Mouse (Mus musculus) heart, embryonic 14.5 days (tissue): ENCODE measurements around the gene Armc9. TPM values are rescaled to one million over a fixed set of nuclear protein-coding genes. Genes with fewer than 3 reads are reported as not detected.

ENCODE experiments used
- ATAC-seq: fragments of 200-750 bp; cut with Nextera tagmentation; 2 replicates; pipeline ENCODE4 v1.8.0; 2017; ENCODE audit warnings: low read depth, moderate TSS enrichment; ENCODE audit not compliant: insufficient number of reproducible peaks, insufficient read depth, low FRiP score
- H3K27ac ChIP-seq, 2 experiments: fragments of 200-500 bp in 1 of 2; fragments of 300-500 bp in 1 of 2; sonication (generic) in 1 of 2; replicated peaks in 1 of 2; 2 replicates each; pipeline ENCODE4 v1.5.1; 2012 to 2014; ENCODE audit warnings: low read depth in 2 of 2, low read length in 2 of 2, control low read depth in 1 of 2, mild to moderate bottlenecking in 1 of 2, mixed read lengths in 1 of 2; ENCODE audit not compliant: control insufficient read depth in 1 of 2, insufficient read depth in 1 of 2
- H3K27me3 ChIP-seq: fragments of 300-500 bp; sonication (generic); 2 replicates; pipeline ENCODE4 v1.6.1; 2014; ENCODE audit warnings: mild to moderate bottlenecking, low read length, control low read depth; ENCODE audit not compliant: control insufficient read depth, insufficient read depth
- H3K36me3 ChIP-seq: fragments of 300-500 bp; sonication (generic); 2 replicates; pipeline ENCODE4 v1.6.1; 2014; ENCODE audit warnings: mild to moderate bottlenecking, control low read depth, low read length, mixed read lengths; ENCODE audit not compliant: control insufficient read depth, insufficient read depth
- H3K4me1 ChIP-seq, 2 experiments: fragments of 200-500 bp in 1 of 2; fragments of 300-500 bp in 1 of 2; sonication (generic) in 1 of 2; 2 replicates each; pipeline ENCODE4 v1.6.1; 2012 to 2014; ENCODE audit warnings: low read length in 2 of 2, control low read depth in 1 of 2, mixed read lengths in 1 of 2; ENCODE audit not compliant: control insufficient read depth in 2 of 2, insufficient read depth in 2 of 2
- H3K4me2 ChIP-seq: fragments of 300-500 bp; sonication (generic); 2 replicates; pipeline ENCODE4 v1.6.1; 2014; ENCODE audit warnings: mild to moderate bottlenecking, low read length
- H3K4me3 ChIP-seq, 2 experiments: fragments of 200-500 bp in 1 of 2; fragments of 300-500 bp in 1 of 2; sonication (generic) in 1 of 2; 2 replicates each; pipeline ENCODE4 v1.5.1; 2012 to 2014; ENCODE audit warnings: low read length in 2 of 2, mild to moderate bottlenecking in 2 of 2, control low read depth in 1 of 2, low read depth in 1 of 2, moderate library complexity in 1 of 2; ENCODE audit not compliant: control insufficient read depth in 1 of 2, insufficient read depth in 1 of 2
- H3K9ac ChIP-seq: fragments of 300-500 bp; sonication (generic); 2 replicates; pipeline ENCODE4 v1.6.1; 2014; ENCODE audit warnings: mild to moderate bottlenecking, low read length
- H3K9me3 ChIP-seq: fragments of 300-500 bp; sonication (generic); 2 replicates; pipeline ENCODE4 v1.6.1; 2016; ENCODE audit warnings: low read length, control low read depth; ENCODE audit not compliant: control insufficient read depth
- WGBS: fragments of 180-500 bp; shearing (Covaris S2); extraction: QIAGEN DNeasy Blood & Tissue Kit; methylation state at CpG from one replicate; pipeline ENCODE4 v1.1.7; 2014; 5-methylcytosine and 5-hydroxymethylcytosine counted together
- polyA plus RNA-seq: library from polyadenylated mRNA; unstranded; fragments of >200 nt; fragmentation: Nextera tagmentation; extraction: Ambion mirVana; gene quantifications from 2 replicates; pipeline ENCODE4 v1.2.1, GENCODE M21; 2014

Armc9 gene
- polyA plus RNA-seq, 1 experiment from 2014 or later = 11.9 TPM

GRCm38 (mm10) chr1:86135315-86135714, 19.3 kb upstream of the Armc9 start:
- Histone ChIP-seq H3K4me3 (no peak overlapping the region), H3K36me3 (peaks cover 91% of the 10 kb centered on the region), H3K27me3 (no peaks in the 10 kb centered on the region), H3K4me2 (no peak overlapping the region), H3K9ac (no peak overlapping the region), H3K27ac (no peak overlapping the region), H3K4me1 (no peaks in the 10 kb centered on the region), H3K9me3 (no peaks in the 10 kb centered on the region)
- no peak for ATAC-seq
- 90% methylated on average over 6 of the region's 6 CpGs for WGBS

- H3K27me3 ChIP-seq = no peaks in the 10 kb centered on the region
- H3K4me3 ChIP-seq = no peak overlapping the region
- no peak overlapping the region for H3K4me2 ChIP-seq
- no peak overlapping the region for H3K27ac ChIP-seq
- H3K36me3 ChIP-seq = peaks cover 48% of the 10 kb centered on the region
- H3K9ac ChIP-seq = no peak overlapping the region
- 73% methylated on average over 3 of the region's 3 CpGs for WGBS
- H3K9me3 ChIP-seq = no peaks in the 10 kb centered on the region
- peaks cover 0 to 3% of the 10 kb centered on the region in 2 experiments; a peak in 1 of 4 replicates for H3K4me1 ChIP-seq
- no peak for ATAC-seq
Measured at GRCm38 (mm10) chr1:86141081-86141480, 13.5 kb upstream of the Armc9 start.

GRCm38 (mm10) chr1:86143165-86143564, 11.4 kb upstream of the Armc9 start:
- WGBS = 62% methylated on average over 4 of the region's 4 CpGs
- Histone ChIP-seq H3K9me3 (no peaks in the 10 kb centered on the region), H3K36me3 (peaks cover 28% of the 10 kb centered on the region), H3K27me3 (no peaks in the 10 kb centered on the region), H3K4me3 (no peak overlapping the region), H3K9ac (no peak overlapping the region), H3K4me2 (no peak overlapping the region), H3K27ac (peak overlapping the region; percentile 63 to 67; a peak in 3 of 4 replicates), H3K4me1 (peaks cover 0 to 3% of the 10 kb centered on the region in 2 experiments; a peak in 1 of 4 replicates)
- peak; percentile 40; the same call in 1 of the 2 replicates for ATAC-seq

- Histone ChIP-seq H3K36me3 (peaks cover 17% of the 10 kb centered on the region), H3K27ac (peak overlapping the region; percentile 29 to 67), H3K4me1 (peaks cover 0 to 3% of the 10 kb centered on the region in 2 experiments; a peak in 1 of 4 replicates), H3K9ac (no peak overlapping the region), H3K4me2 (no peak overlapping the region), H3K4me3 (no peak overlapping the region), H3K9me3 (no peaks in the 10 kb centered on the region), H3K27me3 (no peaks in the 10 kb centered on the region)
- 76% methylated on average over 21 of the region's 21 CpGs for WGBS
- no peak for ATAC-seq
Measured at GRCm38 (mm10) chr1:86144001-86144944, 10.3 kb upstream of the Armc9 start.

- Histone ChIP-seq H3K9me3 (no peaks in the 10 kb centered on the region), H3K27ac (no peak overlapping the region), H3K36me3 (peaks cover 4% of the 10 kb centered on the region; the same call in 1 of the 2 replicates), H3K4me1 (peaks cover 2 to 3% of the 10 kb centered on the region in 2 experiments; a peak in 2 of 4 replicates), H3K4me3 (no peak overlapping the region), H3K4me2 (no peak overlapping the region), H3K27me3 (no peaks in the 10 kb centered on the region), H3K9ac (no peak overlapping the region)
- no peak for ATAC-seq
- 82% methylated on average over 5 of the region's 5 CpGs for WGBS
Measured at GRCm38 (mm10) chr1:86146293-86146692, 8.3 kb upstream of the Armc9 start.

GRCm38 (mm10) chr1:86147557-86147956, 7.0 kb upstream of the Armc9 start:
- H3K4me1 ChIP-seq = peaks cover 0 to 2% of the 10 kb centered on the region in 2 experiments; a peak in 1 of 4 replicates
- H3K9me3 ChIP-seq = no peaks in the 10 kb centered on the region
- no peaks in the 10 kb centered on the region for H3K36me3 ChIP-seq
- H3K27ac ChIP-seq = no peak overlapping the region
- 67% methylated on average over 5 of the region's 5 CpGs for WGBS
- H3K9ac ChIP-seq = no peak overlapping the region
- no peaks in the 10 kb centered on the region for H3K27me3 ChIP-seq
- no peak overlapping the region for H3K4me2 ChIP-seq
- no peak for ATAC-seq
- H3K4me3 ChIP-seq = no peak overlapping the region

- no peak overlapping the region for H3K9ac ChIP-seq
- H3K27me3 ChIP-seq = no peaks in the 10 kb centered on the region
- H3K4me2 ChIP-seq = no peak overlapping the region
- no peaks in the 10 kb centered on the region for H3K9me3 ChIP-seq
- no peak for ATAC-seq
- no peaks in the 10 kb centered on the region for H3K36me3 ChIP-seq
- WGBS = 73% methylated on average over 9 of the region's 9 CpGs
- no peak overlapping the region for H3K4me3 ChIP-seq
- no peak overlapping the region for H3K27ac ChIP-seq
- H3K4me1 ChIP-seq = peaks cover 0 to 2% of the 10 kb centered on the region in 2 experiments; a peak in 1 of 4 replicates
Measured at GRCm38 (mm10) chr1:86148161-86148560, 6.4 kb upstream of the Armc9 start.
